Mouse (Mus musculus): ENCODE measurements around the gene Aars.
A peak's percentile ranks its signal among the peaks of the same experiment; 100 is the strongest.
"Not testable (repeated sequence)": the region's sequence is repeated elsewhere in the genome, so short reads cannot be mapped to it uniquely, and the experiment has no call there.

The Aars gene

DNA sequence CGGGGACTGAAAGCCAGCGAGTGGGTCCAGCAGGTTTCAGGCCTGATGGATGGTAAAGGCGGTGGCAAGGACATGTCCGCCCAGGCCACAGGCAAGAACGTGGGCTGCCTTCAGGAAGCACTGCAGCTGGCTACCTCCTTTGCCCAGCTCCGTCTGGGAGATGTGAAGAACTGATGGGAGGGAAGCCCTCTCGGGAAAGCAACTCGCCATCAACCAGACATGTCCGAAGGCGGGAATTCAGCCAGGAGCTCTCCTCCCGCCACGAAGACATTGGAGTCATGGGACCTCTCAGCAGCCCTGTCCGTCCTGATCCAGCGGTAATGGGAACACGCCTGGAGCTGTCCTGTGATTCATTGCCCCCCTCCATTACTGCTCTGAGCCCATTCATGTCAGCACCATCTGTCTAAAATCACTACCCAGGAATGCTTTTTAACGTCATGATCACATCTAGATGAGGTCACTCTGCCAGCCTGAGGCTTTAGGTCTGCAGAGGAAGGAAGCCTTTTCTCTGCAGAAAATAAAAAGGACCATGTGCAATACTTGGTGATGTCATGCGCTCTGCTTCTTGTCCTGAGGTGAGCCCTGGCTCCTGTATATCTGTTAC, 22.2 kb downstream of the Aars start:
- DNase-seq = no peak

DNA sequence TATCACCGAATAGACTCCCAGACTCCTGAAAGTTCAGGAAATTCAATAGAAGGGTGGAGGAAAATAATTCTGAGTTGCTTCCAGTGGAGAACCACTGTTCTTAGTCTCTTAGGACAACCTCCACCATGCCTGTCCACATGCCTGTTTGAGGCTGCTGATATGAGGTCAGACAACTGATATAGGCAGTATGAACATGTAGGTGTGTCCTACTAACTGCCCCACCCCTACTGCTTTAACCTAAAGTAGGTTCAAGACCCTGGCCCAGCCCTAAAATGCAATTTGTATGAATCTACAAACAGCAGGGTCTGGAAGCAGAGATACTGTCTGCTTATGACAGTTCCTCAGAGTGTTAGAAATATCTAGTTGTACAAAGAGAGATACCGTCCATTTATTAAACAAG, 22.7 kb downstream of the Aars start:
- no peak for DNase-seq

DNA sequence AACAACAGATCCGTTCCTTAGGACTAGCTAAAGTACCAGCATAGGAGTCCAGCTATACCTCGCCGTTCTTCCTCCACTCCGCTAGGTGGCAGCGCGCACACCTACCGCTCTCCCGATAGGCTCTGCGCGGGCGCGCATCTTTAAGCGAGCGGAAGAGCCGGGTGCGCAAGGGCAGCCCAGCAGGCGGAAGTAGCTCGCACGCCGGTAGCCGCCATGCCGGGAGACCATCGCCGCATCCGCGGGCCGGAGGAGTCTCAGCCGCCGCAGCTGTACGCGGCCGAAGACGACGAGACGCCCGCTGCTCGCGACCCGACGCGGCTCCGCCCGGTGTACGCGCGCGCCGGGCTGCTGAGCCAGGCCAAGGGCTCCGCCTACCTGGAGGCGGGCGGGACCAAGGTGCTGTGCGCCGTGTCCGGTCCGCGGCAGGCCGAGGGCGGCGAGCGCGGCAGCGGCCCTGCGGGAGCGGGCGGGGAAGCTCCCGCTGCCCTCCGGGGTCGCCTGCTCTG, 23.3 kb downstream of the Aars start, which contains the start of gene Exosc6:
Exosc6 (plus strand) TSS at position 182 of the 506 bp plus-strand sequence.
- DNase-seq = peak; percentile 91

DNA sequence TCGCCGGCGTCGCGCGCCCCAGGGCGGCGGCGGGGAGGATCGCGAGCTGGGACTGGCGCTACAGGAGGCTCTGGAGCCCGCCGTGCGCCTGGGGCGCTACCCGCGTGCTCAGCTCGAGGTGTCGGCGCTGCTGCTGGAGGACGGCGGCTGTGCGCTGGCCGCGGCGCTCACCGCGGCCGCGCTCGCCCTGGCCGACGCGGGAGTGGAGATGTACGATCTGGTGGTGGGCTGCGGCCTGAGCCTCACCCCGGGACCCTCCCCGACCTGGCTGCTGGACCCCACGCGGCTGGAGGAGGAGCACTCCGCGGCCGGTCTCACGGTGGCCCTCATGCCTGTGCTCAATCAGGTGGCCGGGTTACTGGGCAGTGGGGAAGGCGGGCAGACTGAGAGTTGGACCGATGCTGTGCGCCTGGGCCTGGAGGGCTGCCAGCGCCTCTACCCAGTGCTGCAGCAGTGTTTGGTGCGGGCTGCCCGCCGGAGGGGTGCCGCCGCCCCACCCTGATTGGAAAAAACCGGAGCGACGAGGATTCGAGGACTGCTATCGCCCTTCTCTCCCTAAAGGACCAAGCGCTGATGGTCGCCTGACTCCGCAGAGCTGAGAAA, 23.8 kb downstream of the Aars start:
- peak; percentile 34 for DNase-seq

DNA sequence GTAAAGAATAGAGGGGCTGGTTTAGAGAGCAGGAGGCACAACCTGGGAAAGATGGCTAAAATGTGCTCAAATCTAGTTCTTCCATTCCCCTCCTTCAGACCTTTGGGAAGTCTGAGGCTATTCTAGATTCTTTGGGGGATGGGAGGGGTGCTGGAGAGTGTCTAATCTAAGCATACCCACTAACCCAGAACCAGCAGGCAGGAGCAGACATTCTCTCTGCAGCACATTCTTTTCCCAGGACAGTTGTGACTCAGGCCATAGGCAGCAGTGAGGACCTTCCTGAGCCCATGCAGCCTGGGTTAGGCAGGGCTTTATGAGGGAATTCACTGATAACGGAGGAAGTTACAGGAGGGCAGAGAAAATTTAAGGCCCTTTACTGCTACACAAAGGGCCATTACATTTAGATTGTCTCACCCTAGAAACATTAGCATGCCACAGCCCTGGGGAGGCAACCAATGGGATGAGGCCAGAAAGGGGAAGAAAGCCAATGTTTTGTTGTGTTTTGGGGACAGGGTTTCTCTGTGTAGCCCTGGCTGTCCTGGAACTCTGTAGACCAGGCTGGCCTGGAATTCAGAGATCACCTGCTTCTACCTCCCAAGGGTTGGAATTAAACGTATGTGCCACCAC, 26.1 kb downstream of the Aars start:
- DNase-seq = no peak

DNA sequence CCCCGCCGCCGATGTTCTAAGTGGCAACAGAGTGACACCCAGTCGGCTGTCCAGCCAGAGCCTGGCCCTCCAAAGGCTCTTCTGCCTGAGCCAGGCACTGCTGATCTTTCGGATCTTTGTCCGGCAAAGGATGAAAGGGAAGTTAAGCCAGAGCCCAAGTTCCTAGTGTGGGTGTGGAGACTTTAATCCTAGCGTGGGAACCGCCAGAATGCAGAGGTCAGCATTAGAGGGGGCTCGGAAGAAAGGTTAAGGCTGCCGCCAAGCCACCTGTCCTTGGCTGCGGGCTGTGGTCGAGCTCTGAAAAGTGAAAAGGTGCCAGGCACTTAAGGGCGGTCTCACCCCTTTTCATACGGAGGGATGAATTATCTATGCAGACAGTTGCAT, 28.7 kb downstream of the Aars start:
- peak; percentile 19 for DNase-seq

DNA sequence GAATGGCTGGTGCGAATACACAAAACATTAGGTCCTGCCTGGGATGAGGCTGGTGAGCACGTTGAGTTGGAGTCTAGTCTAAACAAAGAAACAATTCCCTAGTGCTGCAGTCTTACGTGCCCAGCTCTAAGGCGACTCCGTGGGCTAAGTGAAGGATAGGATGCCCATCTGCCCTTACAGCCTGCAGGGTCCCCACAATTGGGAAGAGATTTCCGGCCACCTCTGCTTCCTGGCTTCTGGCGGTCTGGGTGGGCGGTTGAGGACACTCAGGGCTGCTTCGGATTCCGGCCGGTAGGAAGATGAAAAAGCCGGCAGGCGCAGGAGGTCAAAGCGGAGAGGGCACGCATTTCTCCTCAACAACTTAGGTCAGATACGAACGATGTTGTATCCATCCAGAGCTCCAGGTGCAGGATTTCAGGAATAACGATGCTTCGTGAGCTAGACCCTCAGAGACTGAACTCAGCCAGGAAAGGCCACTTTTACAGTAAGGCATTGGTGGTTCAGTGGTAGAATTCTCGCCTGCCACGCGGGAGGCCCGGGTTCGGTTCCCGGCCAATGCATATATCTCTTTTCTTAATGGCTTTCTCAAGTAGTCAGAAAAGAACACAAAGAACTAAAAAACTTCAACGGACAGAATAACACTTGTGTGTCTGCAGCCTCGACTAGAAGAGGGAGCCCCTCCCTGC, 29.3 kb downstream of the Aars start:
- peak; percentile 90 for DNase-seq

DNA sequence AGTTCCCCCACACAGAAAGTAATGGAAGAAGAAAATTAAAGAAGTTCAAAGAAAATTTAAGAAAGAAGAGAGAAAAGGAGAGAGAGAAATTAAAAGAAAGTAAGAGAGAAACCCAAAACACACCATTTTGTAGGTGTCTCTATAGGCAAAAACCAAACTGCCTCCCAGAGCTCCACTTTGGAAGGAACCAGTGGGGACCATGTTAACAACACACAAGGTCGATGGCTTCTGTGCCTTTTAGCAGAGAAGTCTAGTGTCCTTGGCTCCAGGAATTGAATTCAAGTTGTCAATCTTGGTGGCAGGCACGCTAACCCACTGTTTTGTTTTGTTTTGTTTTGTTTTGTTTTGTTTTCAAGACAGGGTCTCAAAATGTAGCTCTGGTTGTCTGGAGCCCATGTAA, 29.9 kb downstream of the Aars start:
- DNase-seq = no peak

DNA sequence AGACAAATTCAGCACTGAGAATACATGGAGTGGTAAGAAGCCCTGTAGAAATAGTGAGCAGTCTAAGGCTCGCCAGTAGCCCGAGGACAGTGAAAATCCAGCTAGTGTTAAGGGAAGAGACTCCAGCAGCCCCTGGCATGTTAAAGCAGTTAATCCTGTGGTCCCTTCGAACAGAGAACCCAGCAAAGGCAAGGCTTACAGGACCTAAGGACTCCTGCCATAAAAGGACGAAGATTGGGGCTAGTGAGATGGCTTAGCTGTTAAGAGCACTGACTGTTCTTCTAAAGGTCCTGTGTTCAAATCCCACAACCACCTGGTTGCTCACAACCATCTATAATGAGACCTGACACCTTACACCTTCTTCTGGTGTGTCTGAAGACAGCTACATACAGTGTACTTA, 33.4 kb downstream of the Aars start:
- DNase-seq = no peak

DNA sequence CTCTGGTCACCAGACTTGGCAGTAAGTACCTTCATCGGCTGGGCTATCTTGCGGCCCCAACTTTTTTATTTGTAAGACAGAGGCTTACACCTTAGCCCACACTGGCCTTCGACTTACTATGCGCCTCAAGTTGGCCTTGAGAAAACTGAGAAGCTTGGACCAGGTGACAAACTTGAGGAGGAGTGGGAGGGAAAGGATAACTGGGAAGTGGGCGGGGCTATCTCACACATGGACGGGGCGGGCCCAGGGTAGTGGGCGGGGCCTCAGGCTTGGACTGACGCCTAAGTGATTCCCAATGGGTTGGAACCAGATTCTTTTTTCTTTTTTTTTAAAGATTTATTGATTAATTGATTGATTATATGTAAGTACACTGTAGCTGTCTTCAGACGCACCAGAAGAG, 34.5 kb downstream of the Aars start:
- no peak for DNase-seq

DNA sequence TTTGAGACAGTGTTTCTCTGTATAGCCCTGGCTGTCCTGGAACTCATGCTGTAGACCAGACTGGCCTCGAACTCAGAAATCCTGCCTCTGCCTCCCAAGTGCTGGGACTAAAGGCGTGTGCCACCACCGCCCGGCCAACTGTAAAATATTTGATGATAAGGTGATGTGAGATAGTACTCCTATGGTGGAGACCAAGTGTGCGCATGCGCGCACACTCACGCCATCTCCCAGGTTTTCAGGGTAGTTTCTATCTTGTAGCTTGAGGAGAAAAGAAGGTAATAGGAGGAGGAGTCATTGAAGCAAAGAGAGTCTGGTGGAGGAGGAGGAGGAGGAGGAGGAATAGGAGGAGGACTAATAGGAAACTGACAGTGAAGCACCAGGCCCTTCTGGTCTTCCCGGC, 35.7 kb downstream of the Aars start:
- DNase-seq = not testable (repeated sequence)

DNA sequence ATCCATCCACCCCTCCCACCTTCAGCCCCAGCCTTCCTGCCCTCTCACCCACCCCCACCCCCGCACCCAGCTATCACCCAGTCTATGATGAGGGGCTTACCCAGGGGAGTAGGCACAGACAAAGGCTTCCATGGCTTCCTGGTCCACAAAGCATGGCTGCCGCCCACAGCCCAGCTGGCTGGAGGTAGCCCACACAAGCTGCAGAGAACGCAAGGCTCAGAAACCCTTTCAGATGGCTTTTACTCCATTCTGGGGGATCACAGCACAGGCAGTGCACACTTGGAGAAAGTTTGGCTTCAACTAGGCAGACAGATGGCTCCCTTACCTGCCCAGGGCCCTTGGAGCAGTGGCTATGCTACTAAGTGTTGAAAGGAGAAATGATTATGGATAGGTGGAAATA, 43.0 kb downstream of the Aars start:
- DNase-seq = no peak

DNA sequence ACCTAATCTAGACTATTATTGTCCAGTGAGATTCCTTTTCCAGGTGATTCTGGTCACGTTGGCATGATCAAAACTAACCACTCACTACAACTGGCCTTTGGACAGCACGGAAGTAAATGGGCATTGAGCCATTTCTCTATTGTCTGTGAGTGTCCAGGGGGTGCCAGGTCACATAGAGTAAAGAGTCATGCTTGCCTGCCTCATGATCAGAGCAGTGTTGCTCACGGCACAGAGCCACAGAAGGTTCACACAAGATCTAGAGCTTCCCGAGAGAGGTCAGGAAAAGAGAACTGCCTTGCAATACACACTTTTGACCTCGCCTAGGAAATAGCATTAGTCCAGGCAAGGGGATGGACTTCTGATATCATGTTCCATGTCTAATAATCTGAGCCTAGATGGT, 46.5 kb downstream of the Aars start:
- DNase-seq = no peak

DNA sequence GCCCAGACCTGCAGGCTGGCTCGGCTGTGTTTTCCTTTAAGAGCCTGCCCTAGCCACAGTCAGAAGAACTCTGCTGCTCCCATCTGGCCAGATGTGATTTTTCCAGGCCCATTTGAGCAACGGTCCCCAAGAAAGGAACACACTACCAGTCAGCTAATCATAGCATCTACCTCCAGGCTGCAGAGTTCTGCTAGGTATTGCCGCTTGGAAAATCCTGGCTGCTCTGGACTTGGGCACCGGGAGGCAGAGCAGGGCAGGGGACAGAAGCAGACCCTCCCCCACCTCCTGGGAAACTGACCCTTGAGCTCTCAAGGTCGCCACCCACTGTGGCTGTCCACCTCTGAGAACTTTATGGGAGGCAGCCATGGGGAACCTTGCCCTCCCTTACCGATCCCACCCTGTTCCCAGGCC, 46.9 kb downstream of the Aars start:
- DNase-seq = no peak

DNA sequence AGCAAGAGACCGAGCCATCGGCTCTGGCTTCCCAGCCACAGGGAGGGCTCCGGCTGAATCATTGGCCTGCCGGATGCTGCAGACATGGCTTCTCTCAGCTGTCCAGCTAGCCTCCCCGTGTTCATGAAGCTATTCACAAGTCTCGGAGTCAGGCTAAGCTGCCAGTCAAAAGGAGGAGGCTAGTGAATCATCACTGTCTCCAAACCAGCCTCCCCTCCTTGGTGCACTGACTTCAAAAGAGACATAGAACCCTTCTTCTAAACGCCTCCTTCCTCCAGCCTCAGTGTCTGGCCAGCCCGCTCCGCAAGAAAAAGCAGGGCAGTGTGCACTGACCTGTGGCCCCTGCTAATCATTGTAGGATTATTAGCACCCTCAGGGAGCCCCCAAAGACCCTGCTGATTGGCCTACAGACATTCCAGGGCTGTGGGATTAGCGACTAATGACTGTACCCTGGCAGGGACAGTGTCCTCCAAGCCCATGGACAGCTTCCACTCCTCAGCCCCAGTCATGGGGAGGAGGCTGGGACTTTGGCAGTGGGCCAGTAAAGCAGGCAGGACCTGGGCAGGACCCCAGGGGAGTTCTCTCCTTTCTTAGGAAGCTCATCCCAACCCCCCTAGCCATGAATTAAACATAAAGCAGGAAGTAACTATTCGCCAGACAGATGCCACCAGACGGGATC, 48.8 kb downstream of the Aars start:
- no peak for DNase-seq

DNA sequence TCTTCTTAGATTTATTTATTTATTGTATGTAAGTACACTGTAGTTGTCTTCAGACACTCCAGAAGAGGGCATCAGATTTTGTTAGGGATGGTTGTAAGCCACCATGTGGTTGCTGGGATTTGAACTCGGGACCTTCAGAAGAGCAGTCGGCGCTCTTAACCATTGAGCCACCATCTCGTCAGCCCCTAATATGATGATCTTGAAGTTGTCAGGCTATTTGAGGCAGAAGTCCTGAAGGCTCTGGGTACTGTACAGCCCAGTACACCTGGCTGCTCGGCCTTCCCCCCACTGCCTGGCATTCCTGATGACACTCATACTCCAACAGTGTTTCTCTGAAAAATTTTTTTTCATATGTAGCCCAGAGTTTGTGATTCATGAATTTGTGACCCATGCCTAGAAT, 51.0 kb downstream of the Aars start:
- not testable (repeated sequence) for DNase-seq

DNA sequence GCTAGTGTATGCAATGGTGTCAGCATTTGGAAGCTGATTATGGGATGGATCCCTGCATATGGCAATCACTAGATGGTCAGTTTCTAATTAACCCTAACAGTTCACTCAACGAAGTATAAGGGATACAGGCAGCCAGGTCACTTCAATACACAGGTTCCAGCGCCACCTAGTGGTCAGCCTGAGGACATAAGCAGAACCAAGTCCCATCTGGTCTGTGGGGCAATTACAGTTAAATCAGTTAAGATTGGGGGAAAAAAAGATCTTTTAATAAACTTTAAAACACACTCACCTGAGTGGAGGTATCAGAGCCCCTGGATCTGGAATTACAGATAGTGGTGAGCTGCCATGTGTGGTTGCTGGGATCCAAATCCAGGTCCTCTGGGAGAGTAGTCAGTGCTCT, 57.2 kb downstream of the Aars start:
- DNase-seq = peak; percentile 77

DNA sequence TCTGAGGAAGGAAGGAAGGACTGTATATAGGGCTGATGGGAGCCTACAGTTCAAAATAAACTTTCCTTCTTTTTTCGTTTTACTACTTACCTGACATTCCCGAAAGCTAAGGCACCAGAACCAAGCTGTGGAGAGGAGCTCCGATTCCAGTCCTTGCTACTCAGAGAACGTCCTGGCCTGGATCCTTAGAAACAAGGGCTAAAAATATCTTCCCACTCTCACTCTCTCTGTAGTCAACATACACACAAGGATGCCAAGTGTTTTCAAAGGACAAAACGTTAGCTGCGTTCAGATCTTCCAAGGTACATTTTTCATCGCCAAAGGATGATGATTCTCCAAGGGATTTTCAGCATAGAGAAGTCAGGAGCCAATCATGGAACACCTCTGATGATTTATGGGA, 58.8 kb downstream of the Aars start:
- DNase-seq = no peak

DNA sequence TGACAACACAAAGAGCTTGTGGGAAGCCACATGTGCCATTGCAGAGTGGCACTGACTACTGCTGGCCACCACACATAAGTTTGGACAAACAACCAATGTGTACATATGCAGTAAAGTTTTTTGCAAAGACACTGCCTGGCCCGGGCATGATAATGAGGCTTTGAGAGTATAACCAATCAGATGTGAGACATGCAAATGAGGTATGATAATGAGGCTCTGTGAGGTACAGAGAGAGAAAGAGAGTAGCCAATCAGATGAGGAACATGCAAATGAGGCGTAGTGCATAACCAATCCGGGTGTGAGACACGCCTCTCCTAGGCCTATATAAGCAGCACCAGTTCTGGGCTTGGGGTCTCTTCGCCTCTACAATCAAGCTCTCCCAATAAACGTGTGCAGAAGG, 59.4 kb downstream of the Aars start, which contains the start of gene Clec18a:
Clec18a (minus strand) TSS at position 101 of the 400 bp plus-strand sequence.
- DNase-seq = not testable (repeated sequence)

DNA sequence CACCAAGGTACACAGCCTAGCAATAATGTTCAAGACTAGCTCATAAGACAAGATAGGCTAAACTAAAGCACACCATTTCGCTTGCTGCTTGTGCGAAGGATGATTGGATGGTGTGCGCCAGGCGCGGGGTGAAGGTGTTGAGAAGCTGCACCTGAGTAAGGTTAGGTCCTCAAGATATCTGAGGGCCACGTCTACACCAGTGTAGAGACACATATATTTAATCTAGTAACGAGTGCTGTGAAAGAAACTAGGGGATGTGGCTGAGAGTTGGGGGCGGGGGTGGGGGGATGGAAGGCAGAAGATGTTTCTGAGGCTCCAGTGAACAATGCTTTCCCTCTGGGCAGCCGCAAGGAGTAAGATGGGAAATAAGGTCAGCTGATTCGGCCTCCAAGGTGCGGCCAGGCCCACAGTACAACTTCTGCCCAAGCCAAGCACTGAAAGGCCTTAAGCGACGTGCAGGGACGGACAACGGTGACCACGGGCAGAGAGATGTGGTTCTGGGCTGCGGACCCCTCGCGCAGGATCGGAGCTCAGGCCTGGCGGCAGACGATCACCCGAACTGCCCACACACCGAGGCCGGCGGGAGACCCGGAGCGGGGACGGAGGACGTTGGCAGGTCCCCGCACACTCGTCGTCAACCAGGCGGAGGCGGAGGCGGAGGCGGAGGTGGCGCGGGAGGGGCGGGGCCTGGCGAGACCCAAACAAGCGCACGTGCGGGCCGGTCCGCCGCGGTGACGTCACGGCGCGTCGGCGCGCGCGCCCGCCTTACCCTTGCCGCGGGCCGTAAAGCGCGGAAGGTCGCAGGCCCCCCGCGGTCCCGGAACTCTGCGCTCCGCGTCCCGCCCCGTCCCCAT, 61.1 kb downstream of the Aars start, which contains the start of gene Pdpr:
Pdpr (plus strand) TSS at position 766 of the 854 bp plus-strand sequence.
- peak; percentile 96 for DNase-seq

DNA sequence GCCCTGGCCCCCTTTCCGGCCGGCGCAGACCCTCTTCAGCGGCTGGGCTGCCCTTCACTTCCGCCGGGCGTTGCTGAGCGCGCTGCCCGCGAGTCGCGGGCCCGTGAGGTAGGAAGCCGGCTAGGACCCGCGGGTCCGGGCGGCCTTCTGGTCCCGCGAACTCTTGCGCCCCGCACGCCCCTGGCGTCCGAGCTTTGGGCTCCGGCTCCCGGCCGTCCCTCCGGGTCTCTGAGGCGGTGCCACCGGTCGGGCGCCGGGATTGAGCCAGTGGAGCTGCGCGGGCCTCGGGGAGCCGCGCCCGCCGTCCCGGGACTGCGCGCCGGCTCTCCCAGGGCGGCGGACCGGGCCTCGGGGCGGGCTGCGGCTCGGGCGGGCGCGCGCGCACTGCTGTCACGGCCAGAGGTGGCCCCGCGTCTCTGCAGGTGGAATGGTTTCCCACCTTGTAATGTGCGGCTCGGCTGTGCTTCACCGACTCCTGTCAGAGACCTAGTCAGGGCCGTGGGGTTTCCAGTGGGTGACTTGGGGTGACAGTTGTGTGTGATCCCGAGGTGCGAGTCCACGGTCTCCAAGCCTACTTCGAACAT, 61.9 kb downstream of the Aars start:
- peak; percentile 40 for DNase-seq
